Mouse (Mus musculus): ENCODE results near the gene Lipe. TPM values are rescaled to one million over a fixed set of nuclear protein-coding genes. Genes with fewer than 3 reads are reported as not detected.
"Not testable (repeated sequence)": the region's sequence is repeated elsewhere in the genome, so short reads cannot be mapped to it uniquely, and the experiment has no call there.

Lipe gene
- total and polyA plus RNA-seq, 2 experiments from 2014 or later, result 6.9 to 11.6 TPM

GRCm38 (mm10) chr7:25429886-25430784, 31.6 kb upstream of the Lipe start:
- no peak for ATAC-seq (ENCODE audit: low FRiP score)
- H3K9ac ChIP-seq (replicated peaks; ENCODE audit: low read length, poor library complexity, severe bottlenecking), result no peak overlapping the region

GRCm38 (mm10) chr7:25428321-25428720, 29.8 kb upstream of the Lipe start:
- no peak for ATAC-seq (ENCODE audit: low FRiP score)
- Histone ChIP-seq H3K27me3 (ENCODE audit: insufficient read depth, low read length) (no peaks in the 10 kb centered on the region), H3K27ac (ENCODE audit: low read depth, low read length) (no peak overlapping the region), H3K36me3 (ENCODE audit: insufficient read depth, low read length) (no peaks in the 10 kb centered on the region), H3K4me1 (ENCODE audit: insufficient read depth, low read length) (no peaks in the 10 kb centered on the region), H3K4me2 (ENCODE audit: low read depth, low read length, poor library complexity, severe bottlenecking) (no peak overlapping the region), H3K9ac (replicated peaks; ENCODE audit: low read length, poor library complexity, severe bottlenecking) (no peak overlapping the region), H3K9me3 (ENCODE audit: low read length) (no peaks in the 10 kb centered on the region), H3K4me3 (ENCODE audit: low read depth, low read length) (no peak overlapping the region)
- TF ChIP-seq CTCF (IDR thresholded peaks at IDR 0.05), result no peak
- 87% methylated on average over 3 of the region's 3 CpGs for WGBS
- no peak for DNase-seq (ENCODE audit: low spot score)

More at GRCm38 (mm10) chr7:25429886-25430784, 31.6 kb upstream of the Lipe start:
- DNase-seq (ENCODE audit: low spot score), result no peak
- WGBS, result 87% methylated on average over 4 of the region's 4 CpGs
- Histone ChIP-seq H3K9me3 (ENCODE audit: low read length) (no peaks in the 10 kb centered on the region), H3K4me2 (ENCODE audit: low read depth, low read length, poor library complexity, severe bottlenecking) (no peak overlapping the region), H3K36me3 (ENCODE audit: insufficient read depth, low read length) (no peaks in the 10 kb centered on the region), H3K27ac (ENCODE audit: low read depth, low read length) (no peak overlapping the region), H3K4me1 (ENCODE audit: insufficient read depth, low read length) (no peaks in the 10 kb centered on the region), H3K4me3 (ENCODE audit: low read depth, low read length) (no peak overlapping the region), H3K27me3 (ENCODE audit: insufficient read depth, low read length) (no peaks in the 10 kb centered on the region)
- no peak for TF ChIP-seq CTCF (IDR thresholded peaks at IDR 0.05)

GRCm38 (mm10) chr7:25427144-25427543, 28.6 kb upstream of the Lipe start:
- Histone ChIP-seq H3K9me3 (ENCODE audit: low read length) (no peaks in the 10 kb centered on the region), H3K4me1 (ENCODE audit: insufficient read depth, low read length) (no peaks in the 10 kb centered on the region), H3K4me2 (ENCODE audit: low read depth, low read length, poor library complexity, severe bottlenecking) (no peak overlapping the region), H3K27me3 (ENCODE audit: insufficient read depth, low read length) (no peaks in the 10 kb centered on the region), H3K36me3 (ENCODE audit: insufficient read depth, low read length) (no peaks in the 10 kb centered on the region), H3K4me3 (ENCODE audit: low read depth, low read length) (no peak overlapping the region), H3K27ac (ENCODE audit: low read depth, low read length) (no peak overlapping the region), H3K9ac (replicated peaks; ENCODE audit: low read length, poor library complexity, severe bottlenecking) (no peak overlapping the region)
- DNase-seq (ENCODE audit: low spot score) (no peak), ATAC-seq (ENCODE audit: low FRiP score) (no peak)
- no peak for TF ChIP-seq CTCF (IDR thresholded peaks at IDR 0.05)
- WGBS, result 81% methylated on average over 5 of the region's 5 CpGs

GRCm38 (mm10) chr7:25426380-25426779, 27.9 kb upstream of the Lipe start:
- WGBS, result 89% methylated on average over 4 of the region's 4 CpGs
- H3K4me1 ChIP-seq (ENCODE audit: insufficient read depth, low read length); ATAC-seq (ENCODE audit: low FRiP score); H3K4me2 ChIP-seq (ENCODE audit: low read depth, low read length, poor library complexity, severe bottlenecking); H3K4me3 ChIP-seq (ENCODE audit: low read depth, low read length); H3K27ac ChIP-seq (ENCODE audit: low read depth, low read length); H3K9ac ChIP-seq (replicated peaks; ENCODE audit: low read length, poor library complexity, severe bottlenecking); H3K36me3 ChIP-seq (ENCODE audit: insufficient read depth, low read length); DNase-seq (ENCODE audit: low spot score); H3K9me3 ChIP-seq (ENCODE audit: low read length); H3K27me3 ChIP-seq (ENCODE audit: insufficient read depth, low read length): not testable (repeated sequence)

GRCm38 (mm10) chr7:25424429-25424828, 25.9 kb upstream of the Lipe start:
- no peak overlapping the region for H3K4me2 ChIP-seq (ENCODE audit: low read depth, low read length, poor library complexity, severe bottlenecking)
- peak; percentile 91 for DNase-seq (ENCODE audit: low spot score)
- no peak overlapping the region for H3K4me3 ChIP-seq (ENCODE audit: low read depth, low read length)
- no peak overlapping the region for H3K27ac ChIP-seq (ENCODE audit: low read depth, low read length)
- no peaks in the 10 kb centered on the region for H3K36me3 ChIP-seq (ENCODE audit: insufficient read depth, low read length)
- WGBS, result 39% methylated on average over 4 of the region's 4 CpGs
- TF ChIP-seq CTCF (IDR thresholded peaks at IDR 0.05), result peak; percentile 89
- no peaks in the 10 kb centered on the region for H3K9me3 ChIP-seq (ENCODE audit: low read length)
- no peaks in the 10 kb centered on the region for H3K4me1 ChIP-seq (ENCODE audit: insufficient read depth, low read length)
- no peak for ATAC-seq (ENCODE audit: low FRiP score)
- H3K27me3 ChIP-seq (ENCODE audit: insufficient read depth, low read length), result no peaks in the 10 kb centered on the region
- no peak overlapping the region for H3K9ac ChIP-seq (replicated peaks; ENCODE audit: low read length, poor library complexity, severe bottlenecking)

- 68% methylated on average over 16 of the region's 16 CpGs for WGBS
- Histone ChIP-seq H3K27ac (ENCODE audit: low read depth, low read length) (no peak overlapping the region), H3K4me1 (ENCODE audit: insufficient read depth, low read length) (no peaks in the 10 kb centered on the region), H3K9me3 (ENCODE audit: low read length) (no peaks in the 10 kb centered on the region), H3K27me3 (ENCODE audit: insufficient read depth, low read length) (no peaks in the 10 kb centered on the region), H3K36me3 (ENCODE audit: insufficient read depth, low read length) (no peaks in the 10 kb centered on the region), H3K9ac (replicated peaks; ENCODE audit: low read length, poor library complexity, severe bottlenecking) (no peak overlapping the region), H3K4me3 (ENCODE audit: low read depth, low read length) (no peak overlapping the region), H3K4me2 (ENCODE audit: low read depth, low read length, poor library complexity, severe bottlenecking) (no peak overlapping the region)
- DNase-seq (ENCODE audit: low spot score), result no peak
- no peak for TF ChIP-seq CTCF (IDR thresholded peaks at IDR 0.05)
- no peak for ATAC-seq (ENCODE audit: low FRiP score)
These were observed 23.9 kb upstream of the Lipe start for GRCm38 (mm10) chr7:25422286-25422841.

All from midbrain, postnatal 0 days (tissue).